Mouse (Mus musculus) cerebellum, postnatal 4 days (tissue): ENCODE measurements around the gene Klk7.

Experiments
- DNase-seq, 2 experiments: peaks; one replicate each; pipeline ENCODE4 v3.0.0; 2022; ENCODE audit warnings: low spot score in 2 of 2, mixed read lengths in 1 of 2

Gene Klk7

GRCm38 (mm10) chr7:43810994-43811393, at the start of gene Klk7:
Klk7 (plus strand) TSS chr7:43811294.
- DNase-seq, result no peak

DNA sequence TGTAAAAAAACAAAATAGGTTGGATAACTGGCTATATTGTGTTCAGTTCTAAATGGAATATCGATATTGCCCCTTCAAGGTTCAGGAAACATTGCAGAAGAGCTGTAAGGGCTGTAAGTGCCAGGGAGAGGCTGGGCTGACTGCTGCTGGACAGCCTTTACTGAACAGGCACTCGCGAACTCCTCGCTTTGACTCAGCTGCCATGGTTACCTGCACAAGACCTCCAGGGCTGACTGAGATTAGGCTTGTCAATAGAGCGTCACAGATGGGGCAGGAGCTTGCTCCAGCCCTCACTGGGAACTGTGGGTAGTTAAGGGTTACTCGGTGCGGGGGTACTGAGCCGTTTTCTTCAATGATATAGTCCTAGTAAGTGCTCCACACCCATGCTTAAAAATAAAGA, 44.6 kb upstream of the Klk7 start:
- DNase-seq, result no peak

GRCm38 (mm10) chr7:43768597-43768996, 42.5 kb upstream of the Klk7 start, which contains the start of gene Klk12:
Klk12 (plus strand) TSS chr7:43768897.
- DNase-seq, result no peak

- no peak for DNase-seq
These were observed 41.5 kb upstream of the Klk7 start for GRCm38 (mm10) chr7:43769636-43770035.

GRCm38 (mm10) chr7:43770701-43771100, 40.4 kb upstream of the Klk7 start:
- DNase-seq, result peak in 1 of 2 experiments; percentile 11

- DNase-seq, result no peak
These were observed 39.2 kb upstream of the Klk7 start for GRCm38 (mm10) chr7:43771916-43772315.

- peak in 1 of 2 experiments; percentile 13 for DNase-seq
These were observed 38.2 kb upstream of the Klk7 start for GRCm38 (mm10) chr7:43772901-43773300.

GRCm38 (mm10) chr7:43774364-43774763, 36.7 kb upstream of the Klk7 start, which contains the start of gene Klk11:
Klk11 (plus strand) TSS chr7:43774604.
- no peak for DNase-seq

DNA sequence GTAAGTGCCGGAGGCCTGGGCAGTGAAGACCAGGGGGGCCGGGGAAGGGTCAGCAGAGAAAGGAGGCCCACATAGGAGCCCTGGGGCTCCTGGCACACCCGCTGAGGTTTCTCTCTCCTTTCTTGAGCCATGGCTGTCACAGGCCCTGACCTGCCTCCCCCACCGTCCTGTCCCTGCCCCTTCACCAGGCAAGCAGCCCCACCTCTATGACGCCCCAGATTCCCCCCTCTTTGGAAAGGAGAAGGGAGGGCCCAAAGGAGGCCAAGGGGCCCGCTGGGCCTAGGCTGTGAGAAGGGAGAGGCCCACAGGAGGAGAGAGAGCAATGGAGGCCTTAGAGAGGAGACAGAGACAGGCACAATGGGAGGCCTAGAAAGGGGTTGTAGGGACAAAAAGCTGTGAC, 36.3 kb upstream of the Klk7 start:
- DNase-seq, result no peak

DNA sequence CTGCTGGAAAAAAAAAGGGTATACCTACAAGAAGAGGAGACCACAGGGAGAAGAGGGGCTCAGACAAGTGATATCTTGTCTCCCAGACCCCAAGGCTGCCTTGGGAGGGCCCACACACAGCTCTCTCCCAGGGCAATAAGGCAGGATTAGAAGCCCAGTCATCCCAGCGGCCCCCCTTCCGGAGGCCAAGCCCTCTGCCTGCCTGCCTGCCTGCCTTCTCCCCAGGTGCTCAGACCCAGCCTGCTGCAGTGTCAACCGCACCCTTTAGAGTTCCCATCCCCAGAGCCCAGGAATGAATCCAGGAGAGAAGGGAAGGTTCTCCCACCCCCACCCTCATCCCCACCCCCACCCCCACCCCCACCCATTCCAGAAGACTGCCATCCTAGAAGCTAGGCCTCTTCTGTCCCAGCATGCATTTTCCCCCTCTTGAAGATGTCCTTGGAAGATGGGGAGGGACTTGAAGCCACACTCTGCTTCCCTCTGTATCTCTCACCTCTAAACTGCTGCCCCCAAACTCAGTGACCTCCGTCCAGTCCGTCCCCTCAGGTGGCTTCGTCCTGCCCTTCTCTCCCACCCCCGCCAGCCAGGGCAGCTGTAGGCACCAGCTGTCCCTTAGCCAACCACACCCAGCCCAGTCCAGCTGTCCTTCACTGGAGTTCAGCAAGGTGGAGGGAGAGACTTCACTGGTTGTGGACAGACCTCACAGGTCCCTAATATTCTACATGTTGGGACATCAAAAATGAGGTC, 35.6 kb upstream of the Klk7 start:
- DNase-seq, result no peak

DNA sequence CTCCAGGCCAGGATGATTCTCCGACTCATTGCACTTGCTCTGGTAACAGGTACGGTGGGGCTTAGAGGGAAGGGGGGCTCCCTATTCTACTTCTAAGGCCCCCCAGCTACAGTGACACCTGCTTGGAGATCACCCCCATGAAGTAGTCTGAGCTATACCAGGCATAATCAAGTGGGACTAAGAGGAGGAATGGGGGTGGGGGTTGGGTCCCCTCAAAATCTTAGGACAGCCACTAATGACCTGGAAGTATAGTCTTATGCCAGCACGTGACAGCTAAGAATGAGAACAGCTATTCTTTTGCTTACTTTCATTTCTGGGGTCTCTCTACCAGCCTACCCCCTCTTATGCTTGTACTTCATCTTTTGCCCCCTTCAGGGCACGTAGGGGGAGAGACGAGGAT, 34.6 kb upstream of the Klk7 start:
- no peak for DNase-seq

GRCm38 (mm10) chr7:43777423-43777822, 33.7 kb upstream of the Klk7 start:
- no peak for DNase-seq

- DNase-seq, result peak in 1 of 2 experiments; percentile 0
These were observed 32.7 kb upstream of the Klk7 start for GRCm38 (mm10) chr7:43778176-43778970.

GRCm38 (mm10) chr7:43780241-43780640, 30.9 kb upstream of the Klk7 start:
- DNase-seq, result peak in 1 of 2 experiments; percentile 1

DNA sequence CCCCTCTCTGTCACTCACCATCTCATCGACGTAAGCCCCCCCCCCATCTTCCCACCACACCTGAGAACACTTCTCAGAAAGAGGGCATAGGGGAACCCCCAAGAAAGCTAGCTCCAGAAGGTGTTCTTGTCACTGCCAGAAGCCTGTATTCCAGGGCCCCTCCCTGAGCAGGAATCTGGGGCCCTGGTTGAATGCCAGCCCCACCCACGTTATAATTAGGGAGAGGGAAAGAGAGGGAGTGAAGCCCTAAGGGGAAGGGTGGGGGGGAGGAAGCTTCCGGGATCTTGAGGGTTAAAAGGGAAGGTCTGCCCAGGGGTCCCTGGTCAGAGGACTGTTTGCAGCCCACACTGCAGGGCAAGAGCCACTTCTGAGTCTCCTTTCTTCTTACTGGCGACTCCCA, 30.3 kb upstream of the Klk7 start, which contains the start of gene Klk10:
Gene Klk10 (plus strand): TSS at position 290 of the 400 bp plus-strand sequence.
- no peak for DNase-seq

- peak in 1 of 2 experiments; percentile 17 for DNase-seq
These were observed 29.6 kb upstream of the Klk7 start for GRCm38 (mm10) chr7:43781541-43781940.

- DNase-seq, result peak; percentile 62 to 80
These were observed 28.5 kb upstream of the Klk7 start for GRCm38 (mm10) chr7:43782275-43783265.

- no peak for DNase-seq
These were observed 25.8 kb upstream of the Klk7 start for GRCm38 (mm10) chr7:43785286-43785685.

DNA sequence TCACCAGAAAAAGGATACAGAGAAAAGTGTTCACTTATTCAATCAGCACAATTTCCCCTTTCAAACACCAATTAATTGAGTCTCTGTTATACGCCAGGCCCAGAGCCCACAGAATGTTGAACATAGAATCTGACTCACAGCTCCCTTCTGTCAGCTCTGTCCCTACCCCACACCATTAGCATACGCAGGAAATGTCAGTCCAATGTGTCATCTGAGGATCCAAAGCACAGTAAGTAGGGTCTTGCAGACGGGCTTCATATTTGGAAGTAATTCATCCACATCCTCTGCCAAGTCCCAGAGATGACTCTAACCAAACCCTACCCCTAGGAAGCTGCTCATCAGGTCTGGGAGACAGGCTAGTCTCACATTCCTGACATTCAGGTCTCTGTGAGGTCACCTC, 23.0 kb upstream of the Klk7 start:
- DNase-seq, result no peak

DNA sequence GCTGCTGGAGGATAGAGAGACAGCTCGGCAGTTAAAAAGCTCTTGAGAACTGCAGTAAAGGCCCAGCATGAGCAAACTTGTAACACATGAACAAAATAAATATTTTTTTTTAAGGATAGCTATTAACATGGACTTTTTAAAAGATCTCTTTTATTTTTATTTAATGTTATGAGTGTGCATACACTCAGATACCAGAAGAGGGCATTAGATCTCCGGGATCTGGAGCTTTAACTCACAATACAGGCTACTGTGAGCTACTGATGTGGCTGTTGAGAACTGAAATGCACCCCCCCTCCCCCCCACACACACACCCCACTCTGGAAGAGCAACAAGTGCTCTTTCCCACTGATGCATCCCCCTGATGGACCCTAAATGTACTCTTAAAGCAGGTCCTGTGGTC, 21.8 kb upstream of the Klk7 start:
- DNase-seq, result no peak

DNA sequence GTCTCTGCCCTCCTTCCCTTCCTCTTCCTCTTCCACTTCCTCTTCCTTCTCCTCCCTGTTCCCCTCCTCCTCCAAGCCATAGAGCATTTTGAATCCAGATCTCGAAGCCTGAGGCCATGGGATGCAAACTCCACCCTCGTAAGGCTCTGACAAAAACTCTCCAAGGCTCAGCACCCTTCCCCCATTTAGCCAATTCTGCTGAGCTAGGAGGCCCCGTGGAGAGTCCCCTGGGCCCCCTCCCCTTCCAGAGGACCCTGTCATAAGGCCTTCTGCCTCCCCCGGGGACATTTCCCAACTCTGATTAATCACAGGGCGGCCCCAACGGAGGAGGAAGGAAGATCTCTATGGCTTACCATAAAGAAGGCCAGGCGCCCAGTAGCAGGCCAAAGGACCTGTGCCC, 19.5 kb upstream of the Klk7 start, which contains the start of gene Klk9:
Gene Klk9 (plus strand): TSS at position 301 of the 400 bp plus-strand sequence.
- DNase-seq, result no peak
